Mouse (Mus musculus) kidney, adult 2 months (tissue): ENCODE results near the gene Hemk1.

Experiments used
- CTCF ChIP-seq: fragments of 200-500 bp; conservative IDR thresholded peaks from 2 replicates; pipeline ENCODE4 v1.5.1; 2011; ENCODE audit warnings: low read depth, mild to moderate bottlenecking, control low read depth, low read length, moderate library complexity, mixed read lengths; ENCODE audit not compliant: insufficient read depth, insufficient read length
- POLR2A ChIP-seq: fragments of 200-500 bp; IDR thresholded peaks from one replicate; pipeline ENCODE4 v1.6.1; 2011; ENCODE audit warnings: low read depth, low read length, control low read depth

DNA sequence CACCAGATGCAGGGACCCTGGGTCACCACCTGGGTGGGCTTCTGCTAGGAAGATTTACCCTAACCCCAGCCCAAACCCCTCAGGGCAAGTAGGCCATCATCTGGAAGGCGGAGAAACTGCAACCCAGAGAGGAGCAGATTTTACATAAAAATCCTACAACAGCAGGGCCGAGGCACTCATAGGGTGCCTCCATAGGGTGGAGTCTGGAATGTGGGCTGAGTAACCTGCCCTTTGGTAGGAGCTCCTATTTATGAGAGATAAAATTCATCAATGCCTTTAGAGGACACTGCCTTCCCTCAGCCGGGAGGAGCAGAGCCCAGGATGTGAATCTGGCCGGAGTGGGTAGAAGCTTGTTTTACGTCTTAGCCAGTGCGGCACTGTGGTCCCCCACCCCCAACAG is 39.3 kb downstream of the Hemk1 start:
- no peak for TF ChIP-seq CTCF
- no peak for TF ChIP-seq POLR2A
